Mouse (Mus musculus) brown adipose tissue, adult 24 weeks (tissue): ENCODE measurements around the gene Sbp. TPM values are rescaled to one million over a fixed set of nuclear protein-coding genes. Genes with fewer than 3 reads are reported as not detected.

Source experiments
- H3K27ac ChIP-seq: fragments of 200-500 bp; replicated peaks from 2 replicates; pipeline ENCODE4 v1.5.1; 2012; ENCODE audit warnings: low read depth, mild to moderate bottlenecking, low read length
- H3K4me1 ChIP-seq: fragments of 200-500 bp; 2 replicates; pipeline ENCODE4 v1.6.1; 2012; ENCODE audit warnings: low read length, mixed read lengths; ENCODE audit not compliant: control insufficient read depth, insufficient read depth, insufficient read length
- H3K4me3 ChIP-seq: fragments of 200-500 bp; 2 replicates; pipeline ENCODE4 v1.5.1; 2012; ENCODE audit warnings: low read depth, mild to moderate bottlenecking, low read length, moderate library complexity; ENCODE audit not compliant: insufficient read depth
- polyA plus RNA-seq: library from polyadenylated mRNA; stranded (reverse); fragments of >200 nt; gene quantifications from 2 replicates; pipeline ENCODE4 v1.2.4, GENCODE M21; 2012; ENCODE audit not compliant: missing spikeins, insufficient read depth, insufficient read length

The Sbp gene
- polyA plus RNA-seq, 1 experiment: not detected

GRCm38 (mm10) chr17:23971315-23971714, 29.8 kb downstream of the Sbp start:
- Histone ChIP-seq H3K4me3 (no peak overlapping the region), H3K27ac (no peak overlapping the region), H3K4me1 (no peaks in the 10 kb centered on the region)

- H3K4me3 ChIP-seq: no peak overlapping the region
- H3K27ac ChIP-seq: no peak overlapping the region
- H3K4me1 ChIP-seq: no peaks in the 10 kb centered on the region
Observed at GRCm38 (mm10) chr17:23976665-23977064, 35.2 kb downstream of the Sbp start.

GRCm38 (mm10) chr17:23979471-23979870, 38.0 kb downstream of the Sbp start:
- H3K4me3 ChIP-seq: no peak overlapping the region
- H3K27ac ChIP-seq: no peak overlapping the region
- H3K4me1 ChIP-seq: no peaks in the 10 kb centered on the region

- no peak within 1 kb of the TSS for H3K4me3 ChIP-seq
Observed at GRCm38 (mm10) chr17:23980297-23980909, 38.9 kb downstream of the Sbp start, which contains the start of gene Prss30. Gene Prss30 (minus strand): TSS chr17:23980566.

GRCm38 (mm10) chr17:23982912-23983311, 41.4 kb downstream of the Sbp start:
- H3K27ac ChIP-seq: no peak overlapping the region
- H3K4me1 ChIP-seq: no peaks in the 10 kb centered on the region

More at GRCm38 (mm10) chr17:23980297-23980909, 38.9 kb downstream of the Sbp start, which contains the start of gene Prss30:
- Histone ChIP-seq H3K4me1 (no peaks in the 10 kb centered on the region), H3K27ac (0 out of 2 replicates have a peak within 1 kb of the TSS, but pooled peaks have one; percentile 15)

GRCm38 (mm10) chr17:23984989-23985388, 43.5 kb downstream of the Sbp start:
- Histone ChIP-seq H3K4me3 (no peak overlapping the region), H3K27ac (no peak overlapping the region), H3K4me1 (no peaks in the 10 kb centered on the region)

More at GRCm38 (mm10) chr17:23982912-23983311, 41.4 kb downstream of the Sbp start:
- H3K4me3 ChIP-seq: no peak overlapping the region

GRCm38 (mm10) chr17:23989802-23990201, 48.3 kb downstream of the Sbp start:
- Histone ChIP-seq H3K27ac (no peak overlapping the region), H3K4me1 (no peaks in the 10 kb centered on the region), H3K4me3 (no peak overlapping the region)

- no peaks in the 10 kb centered on the region for H3K4me1 ChIP-seq
- H3K27ac ChIP-seq: no peak overlapping the region
- no peak overlapping the region for H3K4me3 ChIP-seq
Observed at GRCm38 (mm10) chr17:23992789-23993553, 51.5 kb downstream of the Sbp start.

- Histone ChIP-seq H3K27ac (no peak overlapping the region), H3K4me3 (no peak overlapping the region), H3K4me1 (no peaks in the 10 kb centered on the region)
Observed at GRCm38 (mm10) chr17:23993559-23994428, 52.3 kb downstream of the Sbp start.

GRCm38 (mm10) chr17:23994667-23995066, 53.2 kb downstream of the Sbp start:
- Histone ChIP-seq H3K27ac (no peak overlapping the region), H3K4me3 (no peak overlapping the region), H3K4me1 (no peaks in the 10 kb centered on the region)

Other genes with a start within 250 kb of the Sbp start
- gene 1520401A03Rik, start 218.9 kb upstream of the Sbp start, polyA plus RNA-seq: not detected in 2 replicates
- gene Pkmyt1, start 215.3 kb upstream of the Sbp start, polyA plus RNA-seq: 1.8 TPM in 1 of 2 replicates, not detected in the other
- gene Paqr4, start 200.8 kb upstream of the Sbp start, polyA plus RNA-seq: 4.0 and 5.1 TPM in 2 replicates
- not detected in 2 replicates for gene Kremen2, start 195.8 kb upstream of the Sbp start, polyA plus RNA-seq
- gene Flywch1, start 170.1 kb upstream of the Sbp start, polyA plus RNA-seq: 25.8 and 26.8 TPM in 2 replicates
- 2.8 and 8.2 TPM in 2 replicates for gene Flywch2, start 155.6 kb upstream of the Sbp start, polyA plus RNA-seq
- 86.7 and 109 TPM in 2 replicates for gene Srrm2, start 151.1 kb upstream of the Sbp start, polyA plus RNA-seq
- 378 and 510 TPM in 2 replicates for gene Elob, start 112.5 kb upstream of the Sbp start, polyA plus RNA-seq
- not detected in 2 replicates for gene Prss33, start 105.6 kb upstream of the Sbp start, polyA plus RNA-seq
- gene Prss32, start 97.8 kb upstream of the Sbp start, polyA plus RNA-seq: not detected in 2 replicates
- gene Prss41, start 97.5 kb upstream of the Sbp start, polyA plus RNA-seq: not detected in 2 replicates
- gene Prss21, start 73.6 kb upstream of the Sbp start, polyA plus RNA-seq: not detected in 2 replicates
- gene Dcpp1, start 60.8 kb upstream of the Sbp start, polyA plus RNA-seq: not detected in 2 replicates
- not detected in 2 replicates for gene Dcpp2, start 60.8 kb upstream of the Sbp start, polyA plus RNA-seq
- gene Dcpp3, start 24.2 kb upstream of the Sbp start, polyA plus RNA-seq: not detected in 2 replicates
- not detected in 2 replicates for gene Sbpl, start 13.6 kb downstream of the Sbp start, polyA plus RNA-seq
- not detected in 2 replicates for gene Prss30, start 38.9 kb downstream of the Sbp start, polyA plus RNA-seq
- not detected in 2 replicates for gene Prss22, start 56.4 kb downstream of the Sbp start, polyA plus RNA-seq
- gene Prss27, start 96.5 kb downstream of the Sbp start, polyA plus RNA-seq: 1.7 and 3.0 TPM in 2 replicates
- 7.9 and 8.3 TPM in 2 replicates for gene Kctd5, start 131.8 kb downstream of the Sbp start, polyA plus RNA-seq
- gene Pdpk1, start 209.3 kb downstream of the Sbp start, polyA plus RNA-seq: 23.9 and 24.3 TPM in 2 replicates
- 13.4 and 16.2 TPM in 2 replicates for gene Amdhd2, start 222.1 kb downstream of the Sbp start, polyA plus RNA-seq
- 241 and 250 TPM in 2 replicates for gene Atp6v0c, start 228.0 kb downstream of the Sbp start, polyA plus RNA-seq